Mouse (Mus musculus): Measurements from ENCODE around the gene Dnajc7. TPM values are rescaled to one million over a fixed set of nuclear protein-coding genes. Genes with fewer than 3 reads are reported as not detected.
"Not testable (repeated sequence)": the region's sequence is repeated elsewhere in the genome, so short reads cannot be mapped to it uniquely, and the experiment has no call there.

The Dnajc7 gene
- polyA plus RNA-seq (2014; fragmentation: Nextera tagmentation; extraction: Ambion mirVana) = 77.3 and 82.5 TPM in 2 replicates

DNA sequence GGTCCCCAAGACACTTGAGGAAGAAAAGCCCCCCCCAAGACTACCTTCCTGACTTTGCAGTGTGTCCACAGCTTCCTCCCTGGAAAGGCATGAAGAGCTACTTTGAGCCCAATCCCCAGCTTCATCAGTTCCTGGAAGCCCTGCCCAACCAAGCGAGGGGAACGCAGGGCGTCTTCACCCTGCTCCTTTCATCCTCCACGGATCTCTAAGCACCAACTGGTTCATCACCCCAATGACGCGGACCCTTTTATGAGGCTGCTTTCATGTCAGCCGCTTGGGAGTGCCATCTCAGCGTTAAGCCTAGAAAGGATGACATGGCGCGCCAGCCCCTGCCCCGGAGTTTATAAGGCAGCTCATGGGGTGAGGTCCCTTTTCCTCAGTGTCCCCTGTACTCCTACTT is at the start of gene Dnajc7:
Gene Dnajc7, minus strand, starts transcription at position 187 of the 400 bp plus-strand sequence.
- H3K9ac ChIP-seq (ENCODE audit: low read length) = peak within 1 kb of the TSS; percentile 91
- 3% methylated on average over 11 of the region's 11 CpGs for WGBS
- H3K9me3 ChIP-seq (replicated peaks; ENCODE audit: control insufficient read depth, low read length) = no peaks in the 10 kb centered on the region
- ATAC-seq (no peak; the same call in 1 of the 2 replicates), DNase-seq (ENCODE audit: low spot score) (no peak)
- peak within 1 kb of the TSS; percentile 91 for H3K4me3 ChIP-seq (ENCODE audit: low read depth, low read length)
- H3K36me3 ChIP-seq (ENCODE audit: control insufficient read depth, insufficient read depth, low read length) = peaks cover 13% of the 10 kb centered on the region; the same call in 1 of the 2 replicates
- peak within 1 kb of the TSS; percentile 91 for H3K27ac ChIP-seq (ENCODE audit: low read depth, low read length)
- H3K27me3 ChIP-seq (replicated peaks; ENCODE audit: control insufficient read depth, insufficient read depth, low read length) = no peaks in the 10 kb centered on the region
- H3K4me1 ChIP-seq (ENCODE audit: control insufficient read depth, insufficient read depth, low read length) = peaks cover 20% of the 10 kb centered on the region
- H3K4me2 ChIP-seq (ENCODE audit: low read length) = peak within 1 kb of the TSS; percentile 91

DNA sequence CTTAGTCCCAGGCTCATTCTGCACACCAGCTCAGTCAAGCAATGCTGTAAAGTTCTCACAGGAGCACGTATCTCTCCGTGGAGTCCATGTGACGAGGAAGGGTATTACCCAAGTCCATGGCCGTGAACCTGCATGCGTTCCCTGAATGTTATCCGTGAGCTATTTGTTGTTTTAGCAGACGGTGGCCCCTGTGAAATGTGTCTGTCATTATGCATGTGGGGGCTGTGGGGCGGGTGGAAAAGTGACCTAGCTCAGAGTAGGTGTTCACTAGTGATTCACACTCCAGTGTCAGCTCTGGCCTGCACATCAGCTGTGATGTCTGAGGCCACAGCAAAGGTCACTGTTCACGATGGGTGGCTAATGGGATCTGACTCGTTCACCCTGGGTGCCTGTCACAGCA is 39.8 kb upstream of the Dnajc7 start:
- no peak for DNase-seq (ENCODE audit: low spot score)
- Histone ChIP-seq H3K27ac (ENCODE audit: low read depth, low read length) (no peak overlapping the region), H3K4me2 (ENCODE audit: low read length) (no peak overlapping the region), H3K9me3 (replicated peaks; ENCODE audit: control insufficient read depth, low read length) (no peaks in the 10 kb centered on the region), H3K9ac (ENCODE audit: low read length) (no peak overlapping the region), H3K4me1 (ENCODE audit: control insufficient read depth, insufficient read depth, low read length) (0 out of 2 replicates have a peak, but pooled peaks cover 3% of the 10 kb centered on the region), H3K4me3 (ENCODE audit: low read depth, low read length) (no peak overlapping the region), H3K36me3 (ENCODE audit: control insufficient read depth, insufficient read depth, low read length) (no peaks in the 10 kb centered on the region), H3K27me3 (replicated peaks; ENCODE audit: control insufficient read depth, insufficient read depth, low read length) (no peaks in the 10 kb centered on the region)
- no peak for ATAC-seq
- 84% methylated on average over 10 of the region's 10 CpGs for WGBS

DNA sequence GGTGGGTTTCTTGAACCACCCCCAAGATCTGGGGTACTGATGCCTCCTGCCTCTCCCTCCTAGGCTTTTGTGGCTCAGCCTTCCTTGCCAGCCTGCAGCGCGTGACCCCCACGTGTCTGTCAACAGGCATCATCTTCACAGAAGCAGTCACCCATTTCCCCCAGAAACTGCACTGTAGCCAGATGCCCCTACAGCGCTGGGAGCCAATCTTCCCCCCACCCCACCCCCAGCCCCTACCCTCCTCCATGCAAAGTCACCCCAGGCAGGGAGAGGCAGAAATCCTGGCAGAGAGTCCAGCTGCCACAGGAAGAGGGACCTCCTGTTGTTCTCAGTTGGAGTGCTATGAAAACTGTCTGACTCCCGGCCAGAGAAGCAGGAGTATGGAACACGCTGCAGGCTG is 36.5 kb upstream of the Dnajc7 start:
- no peaks in the 10 kb centered on the region for H3K27me3 ChIP-seq (replicated peaks; ENCODE audit: control insufficient read depth, insufficient read depth, low read length)
- peak; percentile 32 for DNase-seq (ENCODE audit: low spot score)
- 0 out of 2 replicates have a peak overlapping the region, but pooled peaks have one; percentile 21 for H3K9ac ChIP-seq (ENCODE audit: low read length)
- no peak overlapping the region for H3K4me2 ChIP-seq (ENCODE audit: low read length)
- ATAC-seq = no peak
- no peaks in the 10 kb centered on the region for H3K9me3 ChIP-seq (replicated peaks; ENCODE audit: control insufficient read depth, low read length)
- 13% methylated on average over 6 of the region's 6 CpGs for WGBS
- no peaks in the 10 kb centered on the region for H3K36me3 ChIP-seq (ENCODE audit: control insufficient read depth, insufficient read depth, low read length)
- no peak overlapping the region for H3K4me3 ChIP-seq (ENCODE audit: low read depth, low read length)
- no peak overlapping the region for H3K27ac ChIP-seq (ENCODE audit: low read depth, low read length)
- H3K4me1 ChIP-seq (ENCODE audit: control insufficient read depth, insufficient read depth, low read length) = 0 out of 2 replicates have a peak, but pooled peaks cover 3% of the 10 kb centered on the region

DNA sequence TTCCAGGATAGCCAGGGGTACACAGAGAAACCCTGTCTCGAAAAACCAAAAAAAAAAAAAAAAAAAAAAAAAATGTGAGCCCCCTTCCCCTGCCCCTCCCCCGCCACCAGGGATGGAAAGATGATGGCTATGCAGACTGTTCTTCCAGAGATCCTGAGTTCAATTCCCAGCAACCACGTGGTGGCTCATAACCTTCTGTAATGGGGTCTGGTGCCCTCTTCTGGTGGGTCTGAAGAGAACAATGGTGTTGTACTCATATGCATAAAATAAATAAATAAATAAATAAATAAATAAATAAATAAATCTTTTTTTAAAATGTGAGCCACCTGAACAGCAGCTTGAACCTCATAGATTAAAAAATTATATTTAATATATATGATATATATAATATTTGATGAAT is 35.6 kb upstream of the Dnajc7 start:
- H3K9ac ChIP-seq (ENCODE audit: low read length) = not testable (repeated sequence)

DNA sequence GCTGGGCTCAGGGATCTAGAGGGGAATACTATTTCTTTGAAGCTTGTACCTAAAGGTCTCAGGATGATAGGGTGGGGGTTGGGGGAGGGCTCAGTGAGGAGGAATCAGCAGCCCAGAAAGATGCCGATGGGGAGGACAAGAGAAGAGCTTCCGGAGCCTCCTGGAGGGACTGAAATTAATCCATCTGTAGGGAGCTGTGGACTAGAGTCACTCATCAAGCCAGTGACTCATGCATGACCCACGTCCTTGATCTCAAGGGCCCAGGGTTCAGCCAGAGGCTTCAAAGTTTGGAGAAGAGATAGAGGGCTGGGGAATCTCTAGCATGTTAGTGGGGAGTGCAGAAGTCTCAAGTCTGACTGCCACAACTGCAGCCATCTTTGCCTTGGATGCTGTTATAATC is 31.8 kb upstream of the Dnajc7 start:
- no peak for ATAC-seq
- WGBS = 12% methylated on average over 3 of the region's 3 CpGs

More for the DNA sequence above, 35.6 kb upstream of the Dnajc7 start:
- H3K27me3 ChIP-seq (replicated peaks; ENCODE audit: control insufficient read depth, insufficient read depth, low read length); H3K36me3 ChIP-seq (ENCODE audit: control insufficient read depth, insufficient read depth, low read length); H3K4me1 ChIP-seq (ENCODE audit: control insufficient read depth, insufficient read depth, low read length); H3K27ac ChIP-seq (ENCODE audit: low read depth, low read length); H3K4me3 ChIP-seq (ENCODE audit: low read depth, low read length); ATAC-seq; DNase-seq (ENCODE audit: low spot score); H3K9me3 ChIP-seq (replicated peaks; ENCODE audit: control insufficient read depth, low read length); H3K4me2 ChIP-seq (ENCODE audit: low read length): not testable (repeated sequence)
- 49% methylated on average over 2 of the region's 3 CpGs for WGBS

DNA sequence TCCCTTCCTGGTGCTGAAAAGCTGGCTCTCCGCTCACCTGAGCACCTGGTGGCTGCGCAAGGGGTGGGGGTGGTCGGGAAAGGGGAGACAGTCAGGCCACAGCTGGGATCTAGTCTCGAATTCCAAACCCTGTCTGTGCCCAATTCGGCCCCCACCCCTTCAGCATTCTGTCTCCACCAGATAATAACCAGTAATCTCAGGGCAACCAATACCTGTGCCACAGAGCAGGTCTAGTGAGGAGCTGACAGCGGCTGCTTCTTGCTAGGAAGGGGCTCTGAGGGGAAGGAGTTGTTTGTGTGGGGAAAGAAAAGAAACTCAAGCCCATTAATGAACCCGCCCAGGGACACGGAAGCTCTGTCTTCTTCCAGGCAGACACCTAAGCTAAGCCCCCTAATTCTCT is 31.2 kb upstream of the Dnajc7 start:
- DNase-seq (ENCODE audit: low spot score) (no peak), ATAC-seq (no peak)
- Histone ChIP-seq H3K4me1 (ENCODE audit: control insufficient read depth, insufficient read depth, low read length) (no peaks in the 10 kb centered on the region), H3K9me3 (replicated peaks; ENCODE audit: control insufficient read depth, low read length) (no peaks in the 10 kb centered on the region), H3K4me2 (ENCODE audit: low read length) (no peak overlapping the region), H3K9ac (ENCODE audit: low read length) (no peak overlapping the region), H3K36me3 (ENCODE audit: control insufficient read depth, insufficient read depth, low read length) (no peaks in the 10 kb centered on the region), H3K27ac (ENCODE audit: low read depth, low read length) (no peak overlapping the region), H3K4me3 (ENCODE audit: low read depth, low read length) (no peak overlapping the region), H3K27me3 (replicated peaks; ENCODE audit: control insufficient read depth, insufficient read depth, low read length) (0 out of 2 replicates have a peak, but pooled peaks cover 3% of the 10 kb centered on the region)
- WGBS = 11% methylated on average over 8 of the region's 8 CpGs

More for the DNA sequence above, 31.8 kb upstream of the Dnajc7 start:
- no peak for DNase-seq (ENCODE audit: low spot score)
- no peak overlapping the region for H3K9ac ChIP-seq (ENCODE audit: low read length)
- 0 out of 2 replicates have a peak, but pooled peaks cover 3% of the 10 kb centered on the region for H3K27me3 ChIP-seq (replicated peaks; ENCODE audit: control insufficient read depth, insufficient read depth, low read length)
- H3K4me1 ChIP-seq (ENCODE audit: control insufficient read depth, insufficient read depth, low read length) = 0 out of 2 replicates have a peak, but pooled peaks cover 3% of the 10 kb centered on the region
- H3K9me3 ChIP-seq (replicated peaks; ENCODE audit: control insufficient read depth, low read length) = no peaks in the 10 kb centered on the region
- no peak overlapping the region for H3K4me2 ChIP-seq (ENCODE audit: low read length)
- H3K4me3 ChIP-seq (ENCODE audit: low read depth, low read length) = no peak overlapping the region
- no peak overlapping the region for H3K27ac ChIP-seq (ENCODE audit: low read depth, low read length)
- no peaks in the 10 kb centered on the region for H3K36me3 ChIP-seq (ENCODE audit: control insufficient read depth, insufficient read depth, low read length)

DNA sequence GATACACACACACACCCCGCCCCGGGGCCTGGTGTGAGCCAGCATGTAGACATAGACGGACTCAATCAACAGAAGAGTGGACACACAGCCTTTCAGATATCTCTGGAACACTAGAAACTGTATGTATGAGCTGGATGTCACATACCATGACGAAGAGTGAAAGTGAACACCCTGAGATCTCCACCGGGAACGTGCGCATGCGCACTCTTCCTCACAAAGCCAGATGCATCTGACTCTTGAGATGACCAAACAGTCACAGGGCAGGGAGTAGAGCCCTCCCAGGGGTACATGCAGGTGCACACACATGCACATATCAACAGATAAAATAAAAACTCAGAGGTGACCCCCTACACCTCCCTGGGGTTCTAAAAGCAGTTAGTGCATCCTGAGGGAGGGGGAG is 28.4 kb upstream of the Dnajc7 start:
- no peaks in the 10 kb centered on the region for H3K36me3 ChIP-seq (ENCODE audit: control insufficient read depth, insufficient read depth, low read length)
- no peak for DNase-seq (ENCODE audit: low spot score)
- no peak overlapping the region for H3K4me2 ChIP-seq (ENCODE audit: low read length)
- ATAC-seq = no peak
- H3K4me1 ChIP-seq (ENCODE audit: control insufficient read depth, insufficient read depth, low read length) = 0 out of 2 replicates have a peak, but pooled peaks cover 2% of the 10 kb centered on the region
- H3K27ac ChIP-seq (ENCODE audit: low read depth, low read length) = no peak overlapping the region
- H3K4me3 ChIP-seq (ENCODE audit: low read depth, low read length) = no peak overlapping the region
- H3K9ac ChIP-seq (ENCODE audit: low read length) = no peak overlapping the region
- H3K9me3 ChIP-seq (replicated peaks; ENCODE audit: control insufficient read depth, low read length) = no peaks in the 10 kb centered on the region
- 0 out of 2 replicates have a peak, but pooled peaks cover 3% of the 10 kb centered on the region for H3K27me3 ChIP-seq (replicated peaks; ENCODE audit: control insufficient read depth, insufficient read depth, low read length)
- 87% methylated on average over 8 of the region's 8 CpGs for WGBS

DNA sequence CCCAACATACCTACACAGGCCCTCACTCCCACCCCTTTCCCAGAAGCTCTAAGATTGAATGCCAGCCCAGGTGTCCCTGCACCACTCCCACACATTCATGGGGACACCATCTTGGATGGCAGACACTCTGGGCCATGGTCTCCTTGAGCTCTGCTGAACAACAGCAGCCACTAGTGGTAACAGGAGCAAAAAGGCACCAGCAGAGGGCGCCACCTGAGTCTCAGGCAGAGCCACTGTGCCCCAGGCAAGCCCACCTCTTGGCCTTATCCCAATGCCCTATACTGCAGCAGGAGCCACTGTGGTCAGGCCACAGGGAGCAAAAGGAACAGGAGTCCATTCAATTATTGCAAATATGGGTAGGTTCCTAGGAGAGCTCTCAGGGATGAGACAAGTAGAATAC is 26.3 kb upstream of the Dnajc7 start:
- WGBS = 14% methylated on average over 1 of the region's 1 CpGs
- ATAC-seq = no peak
- no peak overlapping the region for H3K27ac ChIP-seq (ENCODE audit: low read depth, low read length)

More for the DNA sequence above, 26.3 kb upstream of the Dnajc7 start:
- DNase-seq (ENCODE audit: low spot score) = peak; percentile 46
- 0 out of 2 replicates have a peak, but pooled peaks cover 2% of the 10 kb centered on the region for H3K4me1 ChIP-seq (ENCODE audit: control insufficient read depth, insufficient read depth, low read length)
- no peaks in the 10 kb centered on the region for H3K36me3 ChIP-seq (ENCODE audit: control insufficient read depth, insufficient read depth, low read length)
- no peaks in the 10 kb centered on the region for H3K9me3 ChIP-seq (replicated peaks; ENCODE audit: control insufficient read depth, low read length)
- H3K9ac ChIP-seq (ENCODE audit: low read length) = no peak overlapping the region
- no peak overlapping the region for H3K4me2 ChIP-seq (ENCODE audit: low read length)
- H3K4me3 ChIP-seq (ENCODE audit: low read depth, low read length) = no peak overlapping the region
- 0 out of 2 replicates have a peak, but pooled peaks cover 3% of the 10 kb centered on the region for H3K27me3 ChIP-seq (replicated peaks; ENCODE audit: control insufficient read depth, insufficient read depth, low read length)

All from forebrain, embryonic 14.5 days (tissue).